8 mouse cellular contexts compared by ENCODE assay signal in the genomic region with DNA sequence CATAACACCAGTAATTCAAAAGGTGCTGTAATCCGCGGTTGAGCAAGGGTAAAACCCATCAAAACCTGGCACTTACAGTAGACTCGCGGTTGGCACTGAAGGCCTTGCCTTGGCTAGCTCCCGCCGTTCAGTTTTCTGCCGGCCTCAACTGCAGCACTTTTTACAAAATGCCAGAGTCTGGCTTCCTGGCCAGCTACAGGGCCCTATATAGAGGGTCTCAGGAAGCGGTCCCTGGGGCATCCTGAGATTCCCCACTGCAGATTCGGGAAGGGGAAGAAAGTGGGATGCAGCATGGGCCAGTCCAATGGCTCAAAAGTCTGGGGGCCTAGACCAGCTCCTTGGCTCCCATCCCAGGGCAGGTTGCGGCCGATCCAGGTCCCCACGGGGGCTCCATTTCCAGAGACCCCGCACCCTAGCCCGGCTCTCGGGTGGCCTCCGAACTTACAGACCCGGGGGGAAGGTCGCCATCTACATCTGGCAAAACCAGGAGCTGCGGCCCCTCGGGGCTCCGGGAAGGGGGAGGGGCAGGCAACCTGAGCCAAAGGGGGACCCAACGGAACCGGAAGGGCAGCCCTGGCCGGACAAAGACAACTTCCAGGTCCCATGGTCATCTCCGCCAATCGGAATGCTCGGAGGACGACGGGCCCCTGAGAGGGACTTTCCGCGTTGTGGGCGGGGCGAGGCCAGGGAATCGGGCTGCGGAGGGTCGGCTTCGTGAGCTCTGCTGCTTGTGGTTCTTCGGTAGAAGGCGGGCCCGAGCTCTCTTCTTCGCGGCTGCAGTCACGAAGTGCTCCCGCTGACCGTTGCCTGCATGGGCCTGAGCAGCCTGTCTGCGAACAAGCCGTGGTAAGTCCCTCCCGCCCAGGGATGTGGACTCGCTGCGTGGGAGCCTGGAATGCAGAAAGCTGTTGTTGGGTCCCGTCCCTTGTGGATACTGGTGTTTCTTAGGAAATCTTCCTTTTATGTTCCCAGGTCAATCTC. TPM values are rescaled to one million over a fixed set of nuclear protein-coding genes. Genes with fewer than 3 reads are reported as not detected.
DNase-seq lines count a peak whose midpoint lies in the region; ATAC-seq and TF ChIP-seq lines count a peak whose summit lies in the region.

A gene (minus strand): TSS at position 525 of the 981 bp plus-strand sequence.
A gene (minus strand): TSS at position 561 of the 981 bp plus-strand sequence.
A gene (plus strand): TSS at position 669 of the 981 bp plus-strand sequence.

- intact Hi-C loops in heart, postnatal 25 days (cut with DNase I), result no loop called here

- peak; percentile 83 for TF ChIP-seq POLR2A in testis, adult 2 months (IDR thresholded peaks at IDR 0.05; ENCODE audit: control insufficient read depth, low read depth, low read length)

- H3K27ac ChIP-seq in forebrain, embryonic 15.5 days (replicated peaks), result peak within 1 kb of the TSS; percentile 92
- peak within 1 kb of the TSS; percentile 84 for H3K27ac ChIP-seq in neural tube, embryonic 14.5 days (ENCODE audit: low read depth, low read length)
- peak within 1 kb of the TSS; percentile 89 for H3K27ac ChIP-seq in testis, adult 2 months (ENCODE audit: control insufficient read depth, insufficient read depth, low read depth, low read length)

- H3K36me3 ChIP-seq in G1E (replicated peaks), result peaks cover 27% of the 10 kb centered on the region
- H3K36me3 ChIP-seq in forebrain, embryonic 15.5 days, result no peaks in the 10 kb centered on the region
- no peaks in the 10 kb centered on the region for H3K36me3 ChIP-seq in neural tube, embryonic 14.5 days (ENCODE audit: control insufficient read depth, insufficient read depth, low read length)
- no peaks in the 10 kb centered on the region for H3K36me3 ChIP-seq in testis, adult 2 months (ENCODE audit: control insufficient read depth, insufficient read depth, low read length)

- peak; percentile 97 for ATAC-seq in G1E (ENCODE audit: extremely low read depth, insufficient number of reproducible peaks, low FRiP score, poor library complexity, severe bottlenecking)
- ATAC-seq in forebrain, embryonic 15.5 days (replicated peaks), result peak; percentile 99
- ATAC-seq in neural tube, embryonic 14.5 days (ENCODE audit: low read depth), result peak; percentile 98

- peak; percentile 89 for DNase-seq in G1E (ENCODE audit: low spot score)
- DNase-seq in cerebellum, adult 11-12 months, result peak; percentile 94
- DNase-seq in heart, postnatal 25 days (ENCODE audit: low spot score), result peak; percentile 93
- DNase-seq in layer of hippocampus, adult 18-20 months (ENCODE audit: low spot score in 2 of 2), result peak; percentile 96 to 97
- DNase-seq in lung, adult 18-20 months, result peak; percentile 95 to 96

- no peaks in the 10 kb centered on the region for H3K27me3 ChIP-seq in G1E (ENCODE audit: insufficient read depth, low read length)
- no peaks in the 10 kb centered on the region for H3K27me3 ChIP-seq in forebrain, embryonic 15.5 days
- H3K27me3 ChIP-seq in neural tube, embryonic 14.5 days (ENCODE audit: control insufficient read depth, insufficient read depth, low read length), result no peaks in the 10 kb centered on the region
- no peaks in the 10 kb centered on the region for H3K27me3 ChIP-seq in testis, adult 2 months (ENCODE audit: control insufficient read depth, insufficient read depth, low read length)

- H3K9me3 ChIP-seq in G1E (replicated peaks), result no peaks in the 10 kb centered on the region
- H3K9me3 ChIP-seq in forebrain, embryonic 15.5 days, result no peaks in the 10 kb centered on the region
- no peaks in the 10 kb centered on the region for H3K9me3 ChIP-seq in neural tube, embryonic 14.5 days (ENCODE audit: control insufficient read depth, low read length)

- H3K4me3 ChIP-seq in G1E (ENCODE audit: low read depth, low read length), result peak within 1 kb of the TSS; percentile 90
- peak within 1 kb of the TSS; percentile 84 for H3K4me3 ChIP-seq in forebrain, embryonic 15.5 days
- peak within 1 kb of the TSS; percentile 87 for H3K4me3 ChIP-seq in neural tube, embryonic 14.5 days (ENCODE audit: low read depth, low read length)
- peak within 1 kb of the TSS; percentile 97 for H3K4me3 ChIP-seq in testis, adult 2 months (ENCODE audit: control insufficient read depth, low read depth, low read length)

- peaks cover 19% of the 10 kb centered on the region for H3K4me1 ChIP-seq in G1E (ENCODE audit: insufficient read depth, low read depth, low read length)
- peaks cover 30% of the 10 kb centered on the region for H3K4me1 ChIP-seq in forebrain, embryonic 15.5 days
- peaks cover 13% of the 10 kb centered on the region; the same call in 1 of the 2 replicates for H3K4me1 ChIP-seq in neural tube, embryonic 14.5 days (ENCODE audit: control insufficient read depth, insufficient read depth, low read length)
- H3K4me1 ChIP-seq in testis, adult 2 months (ENCODE audit: control insufficient read depth, insufficient read depth, low read length), result no peaks in the 10 kb centered on the region; the same call in 1 of the 2 replicates

- peak within 1 kb of the TSS; percentile 70 for H3K4me2 ChIP-seq in forebrain, embryonic 15.5 days (replicated peaks)
- H3K4me2 ChIP-seq in neural tube, embryonic 14.5 days (ENCODE audit: low read depth, low read length), result peak within 1 kb of the TSS; percentile 69

- WGBS in forebrain, embryonic 15.5 days, result under 1% methylated on average over 51 of the region's 51 CpGs
- WGBS in neural tube, embryonic 14.5 days, result under 1% methylated on average over 51 of the region's 51 CpGs

- peak within 1 kb of the TSS; percentile 97 for H3K9ac ChIP-seq in forebrain, embryonic 15.5 days (replicated peaks)
- peak within 1 kb of the TSS; percentile 87 for H3K9ac ChIP-seq in neural tube, embryonic 14.5 days (replicated peaks; ENCODE audit: low read depth, low read length)

- TF ChIP-seq CTCF in G1E (IDR thresholded peaks at IDR 0.05; ENCODE audit: low read depth, low read length), result no peak
- TF ChIP-seq CTCF in testis, adult 2 months (IDR thresholded peaks at IDR 0.05; ENCODE audit: control insufficient read depth, insufficient read depth, insufficient replicate concordance, low read depth, low read length), result no peak

RNA-seq across cellular contexts. Expression of the first gene that starts in this region (rescaled TPM):
- total RNA-seq in G1E (2014; fragmentation: Nextera tagmentation) (37.1 and 37.3 TPM in 2 replicates), G1E (2017) (21.1 and 25.7 TPM in 2 replicates)
- polyA plus RNA-seq in G1E (2012), result 0.67 and 0.85 TPM in 2 replicates
- 8.3 and 8.6 TPM in 2 replicates for polyA plus RNA-seq in forebrain, embryonic 15.5 days (2015; fragmentation: Nextera tagmentation; extraction: Ambion mirVana)
- total RNA-seq in heart, postnatal 25 days (2021), result 1 to 10 TPM; 4.3 to 6.3 TPM
- total RNA-seq in layer of hippocampus, adult 18-20 months (2021), result 10 to 100 TPM; 10.6 to 10.8 TPM
- polyA plus RNA-seq in neural tube, embryonic 14.5 days (2014; fragmentation: Nextera tagmentation; extraction: Ambion mirVana), result 10.2 and 12.8 TPM in 2 replicates
- 2.0 and 2.5 TPM in 2 replicates for polyA plus RNA-seq in testis, adult 2 months (2012; rRNA removed)

RNA-seq across cellular contexts. Expression of the second gene that starts in this region (rescaled TPM):
- 33.8 and 34.4 TPM in 2 replicates for total RNA-seq in G1E (2014; fragmentation: Nextera tagmentation)
- total RNA-seq in G1E (2017), result 43.4 and 48.2 TPM in 2 replicates
- polyA plus RNA-seq in G1E (2012), result 0.55 and 0.98 TPM in 2 replicates
- polyA plus RNA-seq in forebrain, embryonic 15.5 days (2015; fragmentation: Nextera tagmentation; extraction: Ambion mirVana), result 18.2 and 19.3 TPM in 2 replicates
- 1 to 10 TPM; 4.2 to 4.8 TPM for total RNA-seq in heart, postnatal 25 days (2021)
- total RNA-seq in layer of hippocampus, adult 18-20 months (2021), result 10 to 100 TPM; 15.0 to 15.6 TPM
- polyA plus RNA-seq in neural tube, embryonic 14.5 days (2014; fragmentation: Nextera tagmentation; extraction: Ambion mirVana), result 10.4 and 11.7 TPM in 2 replicates
- polyA plus RNA-seq in testis, adult 2 months (2012; rRNA removed), result 1.5 and 2.2 TPM in 2 replicates

RNA-seq across cellular contexts. Expression of the third gene that starts in this region (rescaled TPM):
- total RNA-seq in G1E (2014; fragmentation: Nextera tagmentation), result 76.2 and 80.4 TPM in 2 replicates
- total RNA-seq in G1E (2017), result 83.5 and 101 TPM in 2 replicates
- 2.8 and 4.3 TPM in 2 replicates for polyA plus RNA-seq in G1E (2012)
- polyA plus RNA-seq in forebrain, embryonic 15.5 days (2015; fragmentation: Nextera tagmentation; extraction: Ambion mirVana), result 61.6 and 65.0 TPM in 2 replicates
- 10 to 100 TPM; 40.8 to 46.5 TPM for total RNA-seq in heart, postnatal 25 days (2021)
- 10 to 100 TPM; 83.8 to 94.8 TPM for total RNA-seq in layer of hippocampus, adult 18-20 months (2021)
- 64.5 and 104 TPM in 2 replicates for polyA plus RNA-seq in neural tube, embryonic 14.5 days (2014; fragmentation: Nextera tagmentation; extraction: Ambion mirVana)
- 8.3 and 10.3 TPM in 2 replicates for polyA plus RNA-seq in testis, adult 2 months (2012; rRNA removed)

Comparison
In these comparisons a context has a peak if more than half of its experiments do, and no peak if none do; other contexts are left out.
1. Peak in every context shown above with its lines: DNase-seq, ATAC-seq, H3K4me3 ChIP-seq and H3K27ac ChIP-seq.